Mouse (Mus musculus) embryonic facial prominence, embryonic 11.5 days (tissue): ENCODE measurements at regions not wholly inside any gene's neighbourhood (a gene's known extent, or its start where the extent isn't known, plus 50 kb on each side); places are given as distances from the start of the nearest gene placed in this dataset.

Experiments used
- ATAC-seq: fragments of 200-750 bp; cut with Nextera tagmentation; replicated peaks from 2 replicates; pipeline ENCODE4 v1.8.0; 2017; ENCODE audit warnings: low read depth; ENCODE audit not compliant: insufficient number of reproducible peaks, low FRiP score, low TSS enrichment
- DNase-seq: peaks from one replicate; pipeline ENCODE4 v3.0.0-alpha.2; 2015; ENCODE audit warnings: low spot score
- H3K27ac ChIP-seq: fragments of 300-500 bp; sonication (generic); replicated peaks from 2 replicates; pipeline ENCODE4 v1.5.1; 2014; ENCODE audit warnings: mild to moderate bottlenecking, low read depth, low read length, control low read depth
- H3K27me3 ChIP-seq: fragments of 300-500 bp; sonication (generic); 2 replicates; pipeline ENCODE4 v1.6.1; 2014; ENCODE audit warnings: mild to moderate bottlenecking, low read length, moderate library complexity, mixed read lengths; ENCODE audit not compliant: control insufficient read depth, insufficient read depth
- H3K36me3 ChIP-seq: fragments of 300-500 bp; sonication (generic); replicated peaks from 2 replicates; pipeline ENCODE4 v1.6.1; 2014; ENCODE audit warnings: low read depth, mild to moderate bottlenecking, low read length, moderate library complexity, mixed read lengths; ENCODE audit not compliant: control insufficient read depth, insufficient read depth
- H3K4me1 ChIP-seq: fragments of 300-500 bp; sonication (generic); 2 replicates; pipeline ENCODE4 v1.6.1; 2014; ENCODE audit warnings: low read length, mixed read lengths; ENCODE audit not compliant: control insufficient read depth, insufficient read depth
- H3K4me2 ChIP-seq: fragments of 300-500 bp; sonication (generic); 2 replicates; pipeline ENCODE4 v1.6.1; 2014; ENCODE audit warnings: low read depth, mild to moderate bottlenecking, control low read depth, low read length, moderate library complexity
- H3K4me3 ChIP-seq: fragments of 300-500 bp; sonication (generic); 2 replicates; pipeline ENCODE4 v1.5.1; 2014; ENCODE audit warnings: low read depth, low read length, control low read depth
- H3K9ac ChIP-seq: fragments of 300-500 bp; sonication (generic); replicated peaks from 2 replicates; pipeline ENCODE4 v1.6.1; 2014; ENCODE audit warnings: mild to moderate bottlenecking, control low read depth, low read length
- H3K9me3 ChIP-seq: fragments of 300-500 bp; sonication (generic); replicated peaks from 2 replicates; pipeline ENCODE4 v1.6.1; 2016; ENCODE audit warnings: mild to moderate bottlenecking, low read length, inconsistent platforms, mixed read lengths; ENCODE audit not compliant: control insufficient read depth
- WGBS: fragments of 180-500 bp; shearing (Covaris S2); extraction: QIAGEN DNeasy Blood & Tissue Kit; methylation state at CpG from one replicate; pipeline ENCODE4 v1.1.7; 2014; 5-methylcytosine and 5-hydroxymethylcytosine counted together

DNA sequence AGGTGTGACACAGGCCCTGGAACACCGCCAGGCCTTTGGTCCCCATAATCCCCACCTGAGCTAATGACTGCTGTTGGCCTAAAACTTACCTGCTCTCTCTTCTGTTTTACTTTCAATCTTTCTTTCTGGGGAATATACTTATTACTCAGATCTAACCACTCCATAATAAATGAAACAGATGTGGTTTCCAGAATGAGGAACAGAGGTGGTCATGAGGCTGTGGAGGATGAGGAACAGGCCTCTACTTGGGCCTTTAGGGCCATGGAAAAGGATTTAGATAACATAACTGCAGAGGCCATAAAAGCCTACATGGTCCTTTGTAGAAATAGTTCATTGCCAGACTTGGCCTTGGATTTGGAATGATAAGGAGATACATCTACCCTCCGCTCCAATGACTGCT, 74.1 kb downstream of the B3gnt5 start:
- DNase-seq: no peak
- Histone ChIP-seq H3K27ac (no peak overlapping the region), H3K4me3 (no peak overlapping the region), H3K4me1 (no peaks in the 10 kb centered on the region), H3K4me2 (no peak overlapping the region), H3K27me3 (no peaks in the 10 kb centered on the region), H3K36me3 (no peaks in the 10 kb centered on the region), H3K9me3 (no peaks in the 10 kb centered on the region), H3K9ac (no peak overlapping the region)
- 97% methylated on average over 2 of the region's 2 CpGs for WGBS
- no peak for ATAC-seq

DNA sequence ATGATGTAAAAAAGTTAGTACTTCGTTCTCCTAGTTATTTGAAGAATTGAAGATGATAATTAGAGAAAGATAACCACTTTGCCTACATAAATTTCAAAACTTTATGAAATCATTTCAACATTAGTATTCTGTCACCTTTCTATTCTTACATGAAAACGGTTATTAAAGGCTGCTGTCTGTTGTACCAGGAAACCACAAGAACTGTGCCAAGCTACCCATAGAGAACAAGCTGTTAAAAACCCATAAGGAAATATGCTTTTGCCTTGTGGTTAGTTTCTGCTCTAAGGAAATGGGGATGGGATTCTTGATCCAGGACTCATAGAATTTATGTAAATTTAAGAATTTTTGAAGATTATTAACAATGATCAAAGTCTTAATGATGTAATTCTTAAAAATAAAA, 74.7 kb downstream of the B3gnt5 start:
- H3K4me1 ChIP-seq: no peaks in the 10 kb centered on the region
- ATAC-seq: no peak
- no peak for DNase-seq
- no peaks in the 10 kb centered on the region for H3K36me3 ChIP-seq
- H3K4me3 ChIP-seq: no peak overlapping the region
- H3K27me3 ChIP-seq: no peaks in the 10 kb centered on the region
- H3K9me3 ChIP-seq: no peaks in the 10 kb centered on the region
- H3K4me2 ChIP-seq: no peak overlapping the region
- 77% methylated on average over 2 of the region's 2 CpGs for WGBS
- no peak overlapping the region for H3K27ac ChIP-seq
- H3K9ac ChIP-seq: no peak overlapping the region

DNA sequence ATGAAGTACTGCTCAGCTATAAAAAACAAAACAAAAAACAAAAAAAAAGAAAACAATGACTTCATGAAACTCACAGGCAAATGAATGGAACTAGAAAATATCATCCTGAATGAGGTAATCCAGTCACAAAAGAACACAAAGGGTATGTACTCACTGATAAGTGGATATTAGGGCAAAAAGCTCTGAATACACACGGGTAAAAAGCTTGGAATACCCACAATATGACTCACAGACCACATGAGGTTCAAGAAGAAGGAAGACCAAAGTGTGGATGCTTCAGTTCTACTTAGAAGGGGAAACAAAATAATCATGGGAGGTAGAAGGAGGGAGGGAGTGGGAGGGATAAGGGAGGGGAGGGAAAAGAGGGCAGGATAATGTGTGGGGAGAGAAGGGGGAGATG, 79.8 kb downstream of the B3gnt5 start:
- Histone ChIP-seq H3K4me1 (no peaks in the 10 kb centered on the region), H3K9me3 (no peaks in the 10 kb centered on the region), H3K36me3 (no peaks in the 10 kb centered on the region), H3K4me2 (no peak overlapping the region), H3K4me3 (no peak overlapping the region), H3K27me3 (no peaks in the 10 kb centered on the region), H3K9ac (no peak overlapping the region), H3K27ac (no peak overlapping the region)
- ATAC-seq (no peak), DNase-seq (no peak)
- 52% methylated on average over 1 of the region's 1 CpGs for WGBS

DNA sequence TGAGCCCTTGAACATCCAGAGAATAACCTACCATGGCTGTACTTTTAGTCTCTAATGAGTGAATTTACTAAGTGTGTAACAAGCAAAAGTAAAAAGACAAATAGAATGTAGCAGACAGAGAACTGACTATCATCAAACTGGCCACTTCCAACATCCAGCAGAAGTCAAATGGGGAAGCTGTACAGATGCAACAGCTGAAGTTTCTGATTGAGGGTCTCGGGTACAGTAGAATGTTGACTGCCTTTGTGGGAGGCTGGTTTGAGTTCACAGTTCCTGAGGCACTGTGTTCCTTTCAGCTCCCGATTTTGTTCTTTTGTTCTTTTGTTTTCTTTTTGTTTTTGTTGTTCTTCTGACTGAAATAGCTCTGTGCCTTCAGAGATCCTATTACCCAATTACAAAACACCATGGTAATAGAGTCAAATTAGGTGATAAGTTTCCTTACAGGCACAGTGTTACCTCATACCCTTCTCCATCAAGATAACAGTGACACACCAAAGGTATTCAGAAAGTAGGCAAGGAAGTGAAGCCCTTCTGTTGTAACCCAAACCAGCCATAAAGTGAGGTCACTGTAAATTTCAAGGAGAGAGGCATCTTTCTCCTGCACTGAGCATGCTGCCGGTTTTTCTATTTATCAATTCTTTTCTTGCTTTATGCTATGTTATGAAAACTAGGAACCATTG, 82.5 kb downstream of the B3gnt5 start:
- Histone ChIP-seq H3K27me3 (no peaks in the 10 kb centered on the region), H3K4me1 (no peaks in the 10 kb centered on the region), H3K36me3 (no peaks in the 10 kb centered on the region), H3K9me3 (no peaks in the 10 kb centered on the region), H3K9ac (no peak overlapping the region), H3K27ac (no peak overlapping the region), H3K4me2 (no peak overlapping the region), H3K4me3 (no peak overlapping the region)
- ATAC-seq (no peak), DNase-seq (no peak)
- 52% methylated on average over 3 of the region's 3 CpGs for WGBS

DNA sequence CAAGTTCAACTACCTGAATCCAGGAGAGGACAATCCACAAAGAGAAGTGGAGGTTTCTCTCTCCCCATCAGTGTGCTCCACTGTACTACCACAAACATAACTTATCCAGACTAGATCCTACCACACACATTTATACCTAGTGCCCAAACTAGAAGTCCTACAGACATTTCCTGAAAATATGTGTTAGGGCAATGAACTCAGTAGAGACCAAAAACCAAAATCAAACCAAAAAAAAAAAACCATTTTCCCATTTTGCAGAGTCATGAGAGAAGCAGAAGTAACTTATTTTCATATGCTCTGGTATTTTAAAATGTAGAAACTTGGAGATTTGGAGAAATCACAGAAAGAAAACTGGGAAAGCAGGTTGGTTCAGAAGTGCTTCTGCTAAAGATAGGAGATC, 83.7 kb downstream of the B3gnt5 start:
- DNase-seq (no peak), ATAC-seq (no peak)
- Histone ChIP-seq H3K27me3 (no peaks in the 10 kb centered on the region), H3K4me1 (no peaks in the 10 kb centered on the region), H3K4me2 (no peak overlapping the region), H3K9ac (no peak overlapping the region), H3K4me3 (no peak overlapping the region), H3K9me3 (no peaks in the 10 kb centered on the region), H3K36me3 (no peaks in the 10 kb centered on the region), H3K27ac (no peak overlapping the region)

DNA sequence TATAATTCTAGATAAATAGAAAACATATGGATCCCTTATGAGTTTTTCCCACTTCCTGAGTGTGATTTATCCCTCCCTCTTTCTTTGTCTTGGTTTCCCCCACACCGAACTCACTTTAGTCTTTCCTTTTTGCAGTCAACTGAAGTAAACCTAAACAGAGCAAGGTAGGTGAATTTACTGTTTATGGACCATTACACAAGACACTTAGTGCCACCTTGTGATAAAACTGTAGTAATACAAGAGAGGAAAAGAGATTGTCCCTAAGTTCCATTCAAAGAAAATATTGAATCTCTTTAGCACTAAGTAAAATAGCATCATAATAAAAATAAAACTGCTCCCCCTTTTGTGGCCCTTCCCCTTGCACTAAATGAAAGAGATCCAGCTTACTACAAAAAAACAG, 88.4 kb downstream of the B3gnt5 start:
- peak; percentile 37 for DNase-seq
- Histone ChIP-seq H3K4me3 (no peak overlapping the region), H3K27ac (no peak overlapping the region), H3K27me3 (no peaks in the 10 kb centered on the region), H3K4me1 (no peaks in the 10 kb centered on the region), H3K9ac (no peak overlapping the region), H3K4me2 (no peak overlapping the region), H3K9me3 (no peaks in the 10 kb centered on the region), H3K36me3 (no peaks in the 10 kb centered on the region)
- 39% methylated on average over 1 of the region's 1 CpGs for WGBS
- no peak for ATAC-seq

DNA sequence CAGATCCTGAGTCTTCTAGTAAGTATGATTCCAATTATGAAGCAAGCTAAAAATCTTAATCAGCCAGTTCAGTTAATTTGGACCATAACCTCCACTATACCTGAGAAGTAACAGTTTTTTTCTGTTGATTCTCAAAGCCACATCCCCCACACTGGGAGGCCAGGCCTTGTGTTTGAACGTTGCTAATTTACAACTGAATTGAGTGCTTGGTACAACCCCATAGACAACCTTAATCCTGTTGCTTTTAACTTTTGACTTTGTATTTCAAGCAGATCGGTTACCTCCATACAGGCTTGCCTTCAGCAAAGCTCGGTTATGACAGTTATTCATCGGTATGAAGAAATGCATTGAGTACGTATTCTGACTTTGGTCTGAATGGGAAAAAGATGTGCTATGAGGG, 105.3 kb downstream of the B3gnt5 start:
- DNase-seq (no peak), ATAC-seq (no peak)
- 83% methylated on average over 5 of the region's 5 CpGs for WGBS
- Histone ChIP-seq H3K4me1 (no peaks in the 10 kb centered on the region), H3K9ac (no peak overlapping the region), H3K36me3 (no peaks in the 10 kb centered on the region), H3K4me2 (no peak overlapping the region), H3K27me3 (no peaks in the 10 kb centered on the region), H3K4me3 (no peak overlapping the region), H3K27ac (no peak overlapping the region), H3K9me3 (no peaks in the 10 kb centered on the region)

DNA sequence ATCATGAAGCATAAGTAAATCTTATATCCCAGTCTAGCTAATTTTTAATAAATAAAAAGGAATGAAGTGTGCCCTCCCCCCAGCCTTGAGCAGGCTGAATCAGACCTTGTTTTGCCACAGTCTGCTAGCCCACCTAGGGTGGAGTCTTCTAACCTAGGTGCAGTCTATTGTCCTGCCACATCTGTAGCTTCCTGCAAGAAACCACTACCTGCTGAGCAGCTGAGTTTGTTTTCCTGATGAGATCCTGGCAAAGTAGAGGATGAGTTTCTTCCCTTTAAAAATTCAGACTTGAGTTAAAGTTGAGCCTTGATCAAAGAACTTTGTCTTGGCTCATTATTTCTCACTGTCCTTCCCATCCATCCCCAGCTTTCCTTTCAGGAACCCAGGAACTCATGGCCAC, 105.9 kb downstream of the B3gnt5 start:
- Histone ChIP-seq H3K27ac (no peak overlapping the region), H3K4me3 (no peak overlapping the region), H3K9me3 (no peaks in the 10 kb centered on the region), H3K4me1 (no peaks in the 10 kb centered on the region), H3K4me2 (no peak overlapping the region), H3K27me3 (no peaks in the 10 kb centered on the region), H3K36me3 (no peaks in the 10 kb centered on the region), H3K9ac (no peak overlapping the region)
- ATAC-seq (no peak), DNase-seq (no peak)
